Mouse (Mus musculus) stomach, embryonic 16.5 days (tissue): ENCODE results near the gene Gm28051. TPM values are rescaled to one million over a fixed set of nuclear protein-coding genes. Genes with fewer than 3 reads are reported as not detected.
A peak's percentile ranks its signal among the peaks of the same experiment; 100 is the strongest.

Source experiments
- ATAC-seq: fragments of 200-750 bp; cut with Nextera tagmentation; 2 replicates; pipeline ENCODE4 v1.8.0; 2017; ENCODE audit warnings: moderate number of reproducible peaks, moderate TSS enrichment; ENCODE audit not compliant: insufficient read depth, low FRiP score
- H3K27ac ChIP-seq: fragments of 300-500 bp; sonication (generic); 2 replicates; pipeline ENCODE4 v1.5.1; 2014; ENCODE audit warnings: low read length
- H3K27me3 ChIP-seq: fragments of 300-500 bp; sonication (generic); 2 replicates; pipeline ENCODE4 v1.6.1; 2014; ENCODE audit warnings: low read length, control low read depth, mixed read lengths; ENCODE audit not compliant: control insufficient read depth, insufficient read depth
- H3K36me3 ChIP-seq: fragments of 300-500 bp; sonication (generic); 2 replicates; pipeline ENCODE4 v1.6.1; 2014; ENCODE audit warnings: low read length; ENCODE audit not compliant: control insufficient read depth, insufficient read depth
- H3K4me1 ChIP-seq: fragments of 300-500 bp; sonication (generic); 2 replicates; pipeline ENCODE4 v1.6.1; 2014; ENCODE audit warnings: low read length, control low read depth, mixed read lengths; ENCODE audit not compliant: control insufficient read depth, insufficient read depth
- H3K4me2 ChIP-seq: fragments of 300-500 bp; sonication (generic); 2 replicates; pipeline ENCODE4 v1.6.1; 2014; ENCODE audit warnings: low read depth, low read length, mixed read lengths
- H3K4me3 ChIP-seq: fragments of 300-500 bp; sonication (generic); replicated peaks from 2 replicates; pipeline ENCODE4 v1.5.1; 2014; ENCODE audit warnings: mild to moderate bottlenecking, low read length
- H3K9ac ChIP-seq: fragments of 300-500 bp; sonication (generic); 2 replicates; pipeline ENCODE4 v1.6.1; 2014; ENCODE audit warnings: low read length
- H3K9me3 ChIP-seq: fragments of 300-500 bp; sonication (generic); replicated peaks from 2 replicates; pipeline ENCODE4 v1.6.1; 2016; ENCODE audit warnings: low read length, control low read depth; ENCODE audit not compliant: control insufficient read depth
- WGBS: fragments of 180-500 bp; shearing (Covaris S2); extraction: QIAGEN DNeasy Blood & Tissue Kit; methylation state at CpG from one replicate; pipeline ENCODE4 v1.1.7; 2014; 5-methylcytosine and 5-hydroxymethylcytosine counted together
- polyA plus RNA-seq: library from polyadenylated mRNA; unstranded; fragments of >200 nt; fragmentation: Nextera tagmentation; extraction: Ambion mirVana; gene quantifications from 2 replicates; pipeline ENCODE4 v1.2.1, GENCODE M21; 2015

Gene Gm28051
- polyA plus RNA-seq, 1 experiment from 2014 or later = not detected

DNA sequence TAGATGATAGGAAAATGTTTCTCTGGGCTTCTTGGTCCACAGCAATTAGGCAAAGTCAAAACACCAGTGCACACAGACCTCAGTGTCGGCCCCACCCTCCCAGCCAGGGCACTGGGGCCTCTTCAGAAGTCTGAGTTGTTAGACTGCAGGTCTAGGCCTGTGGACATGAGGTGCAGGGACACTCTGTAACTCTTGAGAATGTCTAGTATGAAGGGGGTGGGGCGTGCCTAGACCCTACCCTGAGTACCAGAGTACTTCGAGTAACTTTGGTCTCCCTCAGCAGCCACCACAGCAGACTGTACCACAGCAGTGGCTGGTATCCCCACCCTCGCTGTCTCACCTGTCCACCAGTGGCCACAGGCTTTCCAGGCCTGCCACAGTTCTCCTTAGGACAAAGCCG lies 71.2 kb downstream of the Gm28051 start:
- Histone ChIP-seq H3K9ac (no peak overlapping the region), H3K27ac (no peak overlapping the region)
- ATAC-seq = no peak

DNA sequence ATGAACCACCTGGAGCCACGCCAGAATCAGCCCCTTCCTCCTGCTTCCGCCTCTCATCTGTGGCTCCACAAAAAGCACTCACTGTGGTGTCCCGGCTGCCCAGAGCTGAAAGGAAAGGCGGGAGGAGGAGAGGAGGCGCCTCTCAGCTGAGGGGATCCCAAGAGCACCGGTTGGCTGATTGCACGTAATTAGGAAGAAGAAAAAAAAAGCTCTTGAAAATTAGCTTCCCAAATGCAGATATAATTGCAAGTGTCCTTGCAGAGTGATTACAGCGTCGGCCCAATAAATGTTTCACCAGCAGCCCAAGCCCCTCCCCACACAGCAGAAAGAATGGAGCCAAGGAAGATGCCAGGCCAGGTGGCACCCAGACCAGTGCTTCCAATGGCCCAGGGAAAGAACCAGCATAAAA lies 72.0 kb downstream of the Gm28051 start:
- no peak for ATAC-seq
- 41% methylated on average over 9 of the region's 9 CpGs for WGBS
- H3K4me3 ChIP-seq = no peak overlapping the region
- H3K4me2 ChIP-seq = no peak overlapping the region
- no peaks in the 10 kb centered on the region for H3K9me3 ChIP-seq
- H3K4me1 ChIP-seq = peaks cover 38% of the 10 kb centered on the region
- H3K27me3 ChIP-seq = no peaks in the 10 kb centered on the region
- no peak overlapping the region for H3K27ac ChIP-seq
- no peaks in the 10 kb centered on the region for H3K36me3 ChIP-seq
- no peak overlapping the region for H3K9ac ChIP-seq

More for the DNA sequence above, 71.2 kb downstream of the Gm28051 start:
- no peaks in the 10 kb centered on the region for H3K9me3 ChIP-seq
- no peak overlapping the region for H3K4me2 ChIP-seq
- no peaks in the 10 kb centered on the region for H3K27me3 ChIP-seq
- no peaks in the 10 kb centered on the region for H3K36me3 ChIP-seq
- H3K4me1 ChIP-seq = peaks cover 42% of the 10 kb centered on the region
- 81% methylated on average over 5 of the region's 5 CpGs for WGBS
- H3K4me3 ChIP-seq = no peak overlapping the region

- no peaks in the 10 kb centered on the region for H3K9me3 ChIP-seq
- ATAC-seq = no peak
- H3K27ac ChIP-seq = no peak overlapping the region; the same call in 1 of the 2 replicates
- no peak overlapping the region for H3K4me3 ChIP-seq
- H3K36me3 ChIP-seq = no peaks in the 10 kb centered on the region
- no peaks in the 10 kb centered on the region for H3K27me3 ChIP-seq
- H3K4me2 ChIP-seq = no peak overlapping the region
- H3K9ac ChIP-seq = no peak overlapping the region
- peaks cover 33% of the 10 kb centered on the region for H3K4me1 ChIP-seq
- 67% methylated on average over 3 of the region's 3 CpGs for WGBS
Observed at GRCm38 (mm10) chr12:102684720-102685386, 72.7 kb downstream of the Gm28051 start.

DNA sequence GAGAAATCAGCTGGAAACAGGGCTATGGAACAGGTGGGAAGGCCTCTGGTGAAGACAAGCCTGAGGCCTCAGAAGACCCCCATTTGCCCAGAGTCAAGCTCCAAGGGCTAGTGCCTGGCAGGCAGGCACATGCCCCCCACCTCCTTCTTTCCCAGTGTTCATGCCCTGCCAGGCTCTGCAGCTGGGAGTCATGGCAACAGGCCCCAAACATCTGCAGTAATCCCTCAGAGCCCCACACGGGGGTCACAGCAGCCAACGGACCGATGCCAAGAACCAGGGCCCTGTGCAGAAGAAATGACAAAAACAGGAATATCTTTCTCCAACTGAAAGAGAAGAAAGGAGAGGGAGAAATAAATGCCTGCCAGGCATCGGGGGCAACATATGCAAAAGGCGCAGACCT lies 73.6 kb downstream of the Gm28051 start:
- 70% methylated on average over 5 of the region's 5 CpGs for WGBS
- Histone ChIP-seq H3K9me3 (no peaks in the 10 kb centered on the region), H3K27ac (no peak overlapping the region), H3K36me3 (no peaks in the 10 kb centered on the region), H3K27me3 (no peaks in the 10 kb centered on the region), H3K4me3 (no peak overlapping the region), H3K9ac (no peak overlapping the region), H3K4me1 (peaks cover 30% of the 10 kb centered on the region), H3K4me2 (no peak overlapping the region)
- ATAC-seq = no peak

- WGBS = 83% methylated on average over 6 of the region's 6 CpGs
- H3K4me2 ChIP-seq = no peak overlapping the region
- no peak overlapping the region for H3K9ac ChIP-seq
- no peaks in the 10 kb centered on the region for H3K36me3 ChIP-seq
- no peaks in the 10 kb centered on the region for H3K27me3 ChIP-seq
- no peak overlapping the region for H3K4me3 ChIP-seq
- peaks cover 30% of the 10 kb centered on the region for H3K4me1 ChIP-seq
- ATAC-seq = no peak
- H3K27ac ChIP-seq = no peak overlapping the region
- no peaks in the 10 kb centered on the region for H3K9me3 ChIP-seq
Observed at GRCm38 (mm10) chr12:102683438-102683837, 74.1 kb downstream of the Gm28051 start.

DNA sequence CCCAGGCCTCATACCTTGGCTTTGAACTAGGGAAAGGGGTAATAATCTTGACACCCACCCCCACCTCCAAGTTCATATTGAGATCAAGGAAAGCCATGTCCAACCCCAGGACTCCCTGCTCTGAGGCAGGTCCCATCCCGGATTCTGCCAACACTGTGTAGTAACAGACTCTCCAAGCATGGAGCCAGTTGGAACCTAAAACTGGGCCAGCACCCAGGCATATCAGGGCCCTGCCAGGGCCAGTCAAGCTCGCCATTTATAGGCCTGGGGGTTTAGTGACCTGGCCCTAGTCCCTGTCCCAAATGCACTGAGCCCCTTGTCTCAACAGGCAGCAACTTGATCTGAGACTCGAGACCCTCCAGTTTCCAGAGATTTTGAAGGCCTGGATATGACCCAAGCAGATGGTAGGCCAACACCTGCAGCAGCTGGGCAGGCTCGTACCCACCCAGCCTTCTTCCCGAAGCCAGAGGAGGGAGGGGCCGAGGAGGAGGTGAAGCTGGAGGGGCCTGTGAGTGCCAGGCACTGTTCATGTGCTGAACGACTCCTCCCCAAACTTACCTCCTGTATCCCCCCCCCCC lies 74.8 kb downstream of the Gm28051 start:
- Histone ChIP-seq H3K9me3 (no peaks in the 10 kb centered on the region), H3K27me3 (no peaks in the 10 kb centered on the region), H3K4me1 (peaks cover 30% of the 10 kb centered on the region), H3K27ac (no peak overlapping the region), H3K36me3 (no peaks in the 10 kb centered on the region), H3K4me3 (no peak overlapping the region), H3K4me2 (no peak overlapping the region), H3K9ac (no peak overlapping the region)
- no peak for ATAC-seq
- WGBS = 69% methylated on average over 7 of the region's 7 CpGs

DNA sequence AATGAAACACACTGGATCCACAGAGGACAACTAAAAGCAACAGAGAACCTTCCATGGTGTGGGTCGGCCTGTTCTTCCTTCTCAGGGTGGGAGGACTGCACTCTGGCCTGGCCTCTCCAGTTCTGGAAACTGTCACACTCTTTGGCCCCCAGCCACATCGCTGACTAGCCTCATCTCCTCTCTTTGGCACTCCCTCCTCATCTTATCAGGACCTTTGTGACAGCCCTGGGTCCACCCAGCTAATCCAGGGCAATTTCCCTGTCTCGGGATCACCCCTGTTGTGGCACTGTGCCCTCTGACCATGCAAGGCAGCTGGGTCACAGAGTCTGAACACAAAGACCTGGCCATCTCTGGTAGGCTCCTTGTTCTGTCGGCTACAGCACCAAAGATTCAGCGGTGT lies 75.5 kb downstream of the Gm28051 start:
- H3K27ac ChIP-seq = no peak overlapping the region
- H3K4me2 ChIP-seq = no peak overlapping the region
- no peaks in the 10 kb centered on the region for H3K27me3 ChIP-seq
- WGBS = 75% methylated on average over 5 of the region's 5 CpGs
- H3K4me1 ChIP-seq = peaks cover 30% of the 10 kb centered on the region
- no peaks in the 10 kb centered on the region for H3K36me3 ChIP-seq
- ATAC-seq = 0 out of 2 replicates have a peak, but pooled peaks have one; percentile 10
- no peaks in the 10 kb centered on the region for H3K9me3 ChIP-seq
- H3K4me3 ChIP-seq = no peak overlapping the region
- no peak overlapping the region for H3K9ac ChIP-seq

DNA sequence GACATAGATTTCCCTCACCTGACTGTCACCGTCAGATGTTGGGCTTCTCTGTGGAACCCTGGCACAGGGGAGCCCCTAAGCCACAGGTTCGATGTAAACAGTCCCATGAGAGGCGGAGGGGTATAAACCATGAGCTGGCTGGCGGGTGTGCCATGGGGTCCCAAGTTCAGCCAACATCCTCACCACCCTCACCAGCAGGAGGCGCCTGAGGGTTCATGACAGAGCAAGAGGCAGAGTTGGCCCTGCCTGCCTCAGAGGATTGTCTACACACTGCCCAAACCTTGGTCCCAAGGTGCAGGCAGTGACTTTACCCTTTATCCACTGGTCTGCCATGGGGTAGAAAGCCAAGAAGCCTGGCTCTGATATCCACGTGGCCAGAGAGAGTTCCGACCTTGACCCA lies 76.0 kb downstream of the Gm28051 start:
- H3K4me1 ChIP-seq = peaks cover 26% of the 10 kb centered on the region
- H3K4me2 ChIP-seq = no peak overlapping the region
- H3K27ac ChIP-seq = no peak overlapping the region
- 69% methylated on average over 7 of the region's 7 CpGs for WGBS
- H3K9me3 ChIP-seq = no peaks in the 10 kb centered on the region
- H3K9ac ChIP-seq = no peak overlapping the region
- ATAC-seq = no peak
- H3K4me3 ChIP-seq = no peak overlapping the region
- no peaks in the 10 kb centered on the region for H3K27me3 ChIP-seq
- H3K36me3 ChIP-seq = no peaks in the 10 kb centered on the region

DNA sequence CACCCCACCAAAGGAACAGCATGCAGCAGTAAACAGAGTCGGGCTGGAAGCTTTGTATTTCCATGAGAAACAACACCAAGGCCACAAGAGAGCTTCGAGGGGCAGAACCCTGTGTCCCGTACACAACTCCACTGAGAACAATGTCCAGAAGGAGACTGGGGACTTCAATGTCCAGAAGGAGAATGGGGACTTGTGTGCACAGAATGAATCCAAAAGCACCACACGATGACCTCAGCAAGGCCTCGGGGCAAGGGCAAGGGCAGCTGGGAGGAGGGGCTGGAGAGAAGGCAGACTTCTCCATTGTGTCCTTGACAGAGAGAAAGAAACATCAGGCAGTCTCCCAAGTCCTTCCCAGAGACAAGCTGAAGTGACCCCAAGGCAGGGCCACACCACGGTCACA lies 78.7 kb downstream of the Gm28051 start:
- no peak for ATAC-seq
- H3K4me2 ChIP-seq = no peak overlapping the region
- no peaks in the 10 kb centered on the region for H3K27me3 ChIP-seq
- no peak overlapping the region for H3K9ac ChIP-seq
- H3K36me3 ChIP-seq = no peaks in the 10 kb centered on the region
- no peak overlapping the region for H3K4me3 ChIP-seq
- H3K9me3 ChIP-seq = no peaks in the 10 kb centered on the region
- peaks cover 5% of the 10 kb centered on the region; the same call in 1 of the 2 replicates for H3K4me1 ChIP-seq
- H3K27ac ChIP-seq = no peak overlapping the region
- WGBS = 66% methylated on average over 6 of the region's 6 CpGs
